Mouse (Mus musculus) thymus, postnatal 4 days (tissue): ENCODE data around the gene Aip.
"Not testable (repeated sequence)": the region's sequence is repeated elsewhere in the genome, so short reads cannot be mapped to it uniquely, and the experiment has no call there.

ENCODE experiments used
- DNase-seq: peaks from one replicate; pipeline ENCODE4 v3.0.0; 2021

The Aip gene

GRCm38 (mm10) chr19:4151898-4152297 is 26.2 kb upstream of the Aip start:
- no peak for DNase-seq

- DNase-seq: no peak
Measured at GRCm38 (mm10) chr19:4151488-4151860, 25.8 kb upstream of the Aip start.

- DNase-seq: no peak
Measured at GRCm38 (mm10) chr19:4150567-4151487, 25.2 kb upstream of the Aip start.

GRCm38 (mm10) chr19:4149764-4150461 is 24.3 kb upstream of the Aip start:
- no peak for DNase-seq

- peak; percentile 35 for DNase-seq
Measured at GRCm38 (mm10) chr19:4149283-4149682, 23.6 kb upstream of the Aip start.

- DNase-seq: no peak
Measured at GRCm38 (mm10) chr19:4148819-4149218, 23.2 kb upstream of the Aip start.

- peak; percentile 97 for DNase-seq
Measured at GRCm38 (mm10) chr19:4148491-4148806, 22.8 kb upstream of the Aip start, which contains the start of gene Coro1b. Gene Coro1b (plus strand): TSS chr19:4148619.

GRCm38 (mm10) chr19:4147782-4148490 is 22.3 kb upstream of the Aip start:
- no peak for DNase-seq

- DNase-seq: no peak
Measured at GRCm38 (mm10) chr19:4147022-4147405, 21.4 kb upstream of the Aip start.

- no peak for DNase-seq
Measured at GRCm38 (mm10) chr19:4146366-4147021, 20.8 kb upstream of the Aip start.

- no peak for DNase-seq
Measured at GRCm38 (mm10) chr19:4145936-4146335, 20.3 kb upstream of the Aip start.

GRCm38 (mm10) chr19:4144550-4145498 is 19.2 kb upstream of the Aip start:
- peak; percentile 55 for DNase-seq

- no peak for DNase-seq
Measured at GRCm38 (mm10) chr19:4143759-4144268, 18.2 kb upstream of the Aip start, which contains the start of gene Cabp4. Gene Cabp4 (minus strand): TSS chr19:4144033.

- no peak for DNase-seq
Measured at GRCm38 (mm10) chr19:4142416-4143173, 16.9 kb upstream of the Aip start.

GRCm38 (mm10) chr19:4140147-4140546 is 14.5 kb upstream of the Aip start:
- no peak for DNase-seq

GRCm38 (mm10) chr19:4139446-4139845 is 13.8 kb upstream of the Aip start, which contains the start of gene Gpr152:
Gene Gpr152 (plus strand): TSS chr19:4139787.
- no peak for DNase-seq

- DNase-seq: no peak
Measured at GRCm38 (mm10) chr19:4137913-4138312, 12.3 kb upstream of the Aip start.

GRCm38 (mm10) chr19:4136463-4136862 is 10.8 kb upstream of the Aip start:
- DNase-seq: peak; percentile 47

- peak; percentile 28 for DNase-seq
Measured at GRCm38 (mm10) chr19:4135963-4136345, 10.3 kb upstream of the Aip start.

- DNase-seq: not testable (repeated sequence)
Measured at GRCm38 (mm10) chr19:4135229-4135962, 9.7 kb upstream of the Aip start.
